Mouse (Mus musculus): ENCODE results near the gene Eid3. TPM values are rescaled to one million over a fixed set of nuclear protein-coding genes. Genes with fewer than 3 reads are reported as not detected.

Gene Eid3
- polyA plus RNA-seq, 1 experiment = 0.34 TPM

DNA sequence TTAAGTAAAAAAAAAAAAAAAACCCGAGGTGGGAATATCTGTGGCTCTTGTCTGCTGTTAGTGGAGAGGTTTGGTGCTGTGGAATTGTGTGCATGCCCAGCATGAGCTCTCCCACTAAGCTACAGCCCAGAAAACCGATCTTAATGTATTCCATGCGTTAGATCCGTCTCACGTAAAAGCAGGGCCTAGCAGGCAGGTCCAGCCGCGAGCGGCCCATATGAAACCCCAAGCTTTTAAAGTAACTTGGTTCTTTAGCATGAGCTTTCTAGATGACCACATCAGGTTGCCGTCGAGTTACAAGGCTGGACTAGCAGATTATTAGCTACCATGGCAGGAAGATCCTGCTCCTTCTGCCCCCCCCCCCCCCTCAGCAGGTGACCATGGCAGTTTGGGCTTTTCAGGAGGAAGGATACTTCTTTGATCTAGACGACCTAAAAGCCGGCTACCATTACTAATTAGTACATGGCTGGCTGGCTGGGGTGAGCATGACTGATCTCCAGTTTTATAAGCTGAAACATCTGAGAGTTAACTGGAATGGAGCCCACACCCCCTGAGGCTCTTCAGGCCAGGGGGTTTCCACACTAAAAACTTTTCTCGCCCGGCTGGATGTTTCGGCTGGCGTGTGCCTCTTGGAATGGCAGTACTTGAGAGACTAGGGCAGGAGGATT, 16.6 kb upstream of the Eid3 start:
- DNase-seq (ENCODE audit: low read depth in 1 of 2, low spot score in 2 of 2) = no peak
- H3K36me3 ChIP-seq (ENCODE audit: control insufficient read depth, insufficient read depth, low read length) = no peaks in the 10 kb centered on the region
- WGBS = 88% methylated on average over 16 of the region's 16 CpGs
- H3K27me3 ChIP-seq (ENCODE audit: control insufficient read depth, insufficient read depth, low read length) = no peaks in the 10 kb centered on the region
- H3K27ac ChIP-seq (ENCODE audit: insufficient read depth, low read length) = no peak overlapping the region
- TF ChIP-seq CTCF (IDR thresholded peaks at IDR 0.05; ENCODE audit: extremely low read depth, insufficient read depth, insufficient read length, insufficient replicate concordance) = no peak
- TF ChIP-seq POLR2A (IDR thresholded peaks at IDR 0.05; ENCODE audit: low read depth, low read length) = no peak
- H3K4me3 ChIP-seq (ENCODE audit: extremely low read depth, insufficient read depth, insufficient read length) = no peak overlapping the region
- H3K4me1 ChIP-seq (ENCODE audit: control insufficient read depth, insufficient read depth, insufficient read length) = no peaks in the 10 kb centered on the region

GRCm38 (mm10) chr10:82850354-82850752, 16.1 kb upstream of the Eid3 start:
- 90% methylated on average over 5 of the region's 5 CpGs for WGBS
- Histone ChIP-seq H3K36me3 (ENCODE audit: control insufficient read depth, insufficient read depth, low read length) (no peaks in the 10 kb centered on the region), H3K27me3 (ENCODE audit: control insufficient read depth, insufficient read depth, low read length) (no peaks in the 10 kb centered on the region), H3K4me3 (ENCODE audit: extremely low read depth, insufficient read depth, insufficient read length) (no peak overlapping the region), H3K4me1 (ENCODE audit: control insufficient read depth, insufficient read depth, insufficient read length) (no peaks in the 10 kb centered on the region), H3K27ac (ENCODE audit: insufficient read depth, low read length) (no peak overlapping the region)
- no peak for DNase-seq (ENCODE audit: low read depth in 1 of 2, low spot score in 2 of 2)
- TF ChIP-seq POLR2A (IDR thresholded peaks at IDR 0.05; ENCODE audit: low read depth, low read length) (no peak), CTCF (IDR thresholded peaks at IDR 0.05; ENCODE audit: extremely low read depth, insufficient read depth, insufficient read length, insufficient replicate concordance) (no peak)

DNA sequence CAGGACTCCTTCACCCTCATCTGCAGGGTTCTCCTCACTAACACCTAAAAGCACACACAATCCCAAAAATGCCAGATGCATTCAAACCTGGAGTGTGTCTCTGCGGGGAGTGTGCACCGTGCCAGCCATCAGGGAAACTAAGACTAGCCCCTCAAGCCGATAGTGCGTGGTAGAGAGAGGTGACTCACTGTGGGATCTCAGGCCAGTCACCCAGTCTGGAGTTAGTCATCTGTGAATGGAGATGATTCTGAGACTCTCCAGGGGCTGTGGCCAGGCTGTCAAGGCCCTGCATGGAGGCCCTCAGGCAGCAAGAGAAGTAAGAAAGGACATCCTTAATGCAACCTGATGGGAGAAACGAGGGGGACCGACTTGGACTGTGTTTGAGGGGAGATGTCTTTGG, 14.7 kb upstream of the Eid3 start:
- H3K27me3 ChIP-seq (ENCODE audit: control insufficient read depth, insufficient read depth, low read length) = no peaks in the 10 kb centered on the region
- H3K27ac ChIP-seq (ENCODE audit: insufficient read depth, low read length) = no peak overlapping the region
- H3K36me3 ChIP-seq (ENCODE audit: control insufficient read depth, insufficient read depth, low read length) = no peaks in the 10 kb centered on the region
- no peak for DNase-seq (ENCODE audit: low read depth in 1 of 2, low spot score in 2 of 2)
- no peak overlapping the region for H3K4me3 ChIP-seq (ENCODE audit: extremely low read depth, insufficient read depth, insufficient read length)
- no peaks in the 10 kb centered on the region for H3K4me1 ChIP-seq (ENCODE audit: control insufficient read depth, insufficient read depth, insufficient read length)
- TF ChIP-seq POLR2A (IDR thresholded peaks at IDR 0.05; ENCODE audit: low read depth, low read length) (no peak), CTCF (IDR thresholded peaks at IDR 0.05; ENCODE audit: extremely low read depth, insufficient read depth, insufficient read length, insufficient replicate concordance) (no peak)
- WGBS = 86% methylated on average over 6 of the region's 6 CpGs

GRCm38 (mm10) chr10:82858032-82858680, 8.3 kb upstream of the Eid3 start:
- Histone ChIP-seq H3K27me3 (ENCODE audit: control insufficient read depth, insufficient read depth, low read length) (no peaks in the 10 kb centered on the region), H3K27ac (ENCODE audit: insufficient read depth, low read length) (no peak overlapping the region), H3K36me3 (ENCODE audit: control insufficient read depth, insufficient read depth, low read length) (no peaks in the 10 kb centered on the region), H3K4me3 (ENCODE audit: extremely low read depth, insufficient read depth, insufficient read length) (no peak overlapping the region), H3K4me1 (ENCODE audit: control insufficient read depth, insufficient read depth, insufficient read length) (peaks cover 4% of the 10 kb centered on the region; the same call in 1 of the 2 replicates)
- WGBS = 70% methylated on average over 10 of the region's 10 CpGs
- no peak for TF ChIP-seq POLR2A (IDR thresholded peaks at IDR 0.05; ENCODE audit: low read depth, low read length)
- no peak for TF ChIP-seq CTCF (IDR thresholded peaks at IDR 0.05; ENCODE audit: extremely low read depth, insufficient read depth, insufficient read length, insufficient replicate concordance)
- DNase-seq (ENCODE audit: low read depth in 1 of 2, low spot score in 2 of 2) = no peak

GRCm38 (mm10) chr10:82858691-82859532, 7.5 kb upstream of the Eid3 start:
- H3K36me3 ChIP-seq (ENCODE audit: control insufficient read depth, insufficient read depth, low read length) = no peaks in the 10 kb centered on the region
- WGBS = 3% methylated on average over 49 of the region's 49 CpGs
- peak overlapping the region; percentile 68 for H3K4me3 ChIP-seq (ENCODE audit: extremely low read depth, insufficient read depth, insufficient read length)
- peak; percentile 17; the same call in 1 of the 2 replicates for TF ChIP-seq POLR2A (IDR thresholded peaks at IDR 0.05; ENCODE audit: low read depth, low read length)
- no peak for TF ChIP-seq CTCF (IDR thresholded peaks at IDR 0.05; ENCODE audit: extremely low read depth, insufficient read depth, insufficient read length, insufficient replicate concordance)
- peaks cover 4% of the 10 kb centered on the region; the same call in 1 of the 2 replicates for H3K4me1 ChIP-seq (ENCODE audit: control insufficient read depth, insufficient read depth, insufficient read length)
- peak; percentile 53 to 61 for DNase-seq (ENCODE audit: low read depth in 1 of 2, low spot score in 2 of 2)
- peak overlapping the region; percentile 53 for H3K27ac ChIP-seq (ENCODE audit: insufficient read depth, low read length)
- H3K27me3 ChIP-seq (ENCODE audit: control insufficient read depth, insufficient read depth, low read length) = no peaks in the 10 kb centered on the region

DNA sequence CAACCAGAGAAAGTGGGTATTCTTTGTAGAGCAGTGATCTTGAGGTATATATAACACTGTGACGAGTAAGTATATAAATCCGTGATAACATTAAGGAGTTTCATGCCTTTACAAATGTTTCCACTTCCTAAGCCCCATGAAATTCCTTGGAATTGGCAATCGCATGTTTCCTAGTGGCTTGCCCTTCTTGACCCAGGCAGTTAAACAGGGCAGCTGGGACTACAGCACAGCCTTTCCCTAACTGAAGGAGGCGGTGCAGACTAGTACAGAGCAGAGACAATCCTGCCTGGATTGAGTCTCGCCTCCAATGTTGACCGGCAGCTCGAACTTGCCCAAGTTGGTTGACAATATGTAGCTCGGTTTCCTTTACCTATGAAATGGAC, 6.9 kb upstream of the Eid3 start:
- Histone ChIP-seq H3K27ac (ENCODE audit: insufficient read depth, low read length) (peak overlapping the region; percentile 53; the same call in 1 of the 2 replicates), H3K27me3 (ENCODE audit: control insufficient read depth, insufficient read depth, low read length) (no peaks in the 10 kb centered on the region), H3K4me3 (ENCODE audit: extremely low read depth, insufficient read depth, insufficient read length) (peak overlapping the region; percentile 68), H3K4me1 (ENCODE audit: control insufficient read depth, insufficient read depth, insufficient read length) (peaks cover 4% of the 10 kb centered on the region; the same call in 1 of the 2 replicates), H3K36me3 (ENCODE audit: control insufficient read depth, insufficient read depth, low read length) (no peaks in the 10 kb centered on the region; the same call in 1 of the 2 replicates)
- TF ChIP-seq CTCF (IDR thresholded peaks at IDR 0.05; ENCODE audit: extremely low read depth, insufficient read depth, insufficient read length, insufficient replicate concordance) (no peak), POLR2A (IDR thresholded peaks at IDR 0.05; ENCODE audit: low read depth, low read length) (no peak)
- under 1% methylated on average over 8 of the region's 8 CpGs for whole genome bisulfite sequencing
- DNase-seq (ENCODE audit: low read depth in 1 of 2, low spot score in 2 of 2) = no peak
